Mouse (Mus musculus) splenic B cell, adult 2 months (primary cell): ENCODE results near the gene Pink1.
A peak's percentile ranks its signal among the peaks of the same experiment; 100 is the strongest.

Experiments
- DNase-seq: peaks from one replicate; pipeline ENCODE4 v3.0.0-alpha.2; 2011; ENCODE audit warnings: low read depth, low spot score
- H3K27me3 ChIP-seq: 2 replicates; pipeline ENCODE4 v1.6.1; 2012; ENCODE audit warnings: mild to moderate bottlenecking, low read length, moderate library complexity, mixed read lengths; ENCODE audit not compliant: control insufficient read depth, poor library complexity, insufficient read depth, severe bottlenecking
- H3K36me3 ChIP-seq: 2 replicates; pipeline ENCODE4 v1.6.1; 2012; ENCODE audit warnings: mild to moderate bottlenecking, low read length, moderate library complexity, mixed read lengths; ENCODE audit not compliant: control insufficient read depth, poor library complexity, insufficient read depth, severe bottlenecking

Pink1 gene

GRCm38 (mm10) chr4:138282834-138283233 is 43.3 kb downstream of the Pink1 start:
- no peaks in the 10 kb centered on the region for H3K27me3 ChIP-seq
- H3K36me3 ChIP-seq: no peaks in the 10 kb centered on the region
- DNase-seq: peak; percentile 93

- no peaks in the 10 kb centered on the region for H3K27me3 ChIP-seq
- no peaks in the 10 kb centered on the region for H3K36me3 ChIP-seq
- DNase-seq: no peak
These were observed 47.8 kb downstream of the Pink1 start for GRCm38 (mm10) chr4:138278346-138278745.

DNA sequence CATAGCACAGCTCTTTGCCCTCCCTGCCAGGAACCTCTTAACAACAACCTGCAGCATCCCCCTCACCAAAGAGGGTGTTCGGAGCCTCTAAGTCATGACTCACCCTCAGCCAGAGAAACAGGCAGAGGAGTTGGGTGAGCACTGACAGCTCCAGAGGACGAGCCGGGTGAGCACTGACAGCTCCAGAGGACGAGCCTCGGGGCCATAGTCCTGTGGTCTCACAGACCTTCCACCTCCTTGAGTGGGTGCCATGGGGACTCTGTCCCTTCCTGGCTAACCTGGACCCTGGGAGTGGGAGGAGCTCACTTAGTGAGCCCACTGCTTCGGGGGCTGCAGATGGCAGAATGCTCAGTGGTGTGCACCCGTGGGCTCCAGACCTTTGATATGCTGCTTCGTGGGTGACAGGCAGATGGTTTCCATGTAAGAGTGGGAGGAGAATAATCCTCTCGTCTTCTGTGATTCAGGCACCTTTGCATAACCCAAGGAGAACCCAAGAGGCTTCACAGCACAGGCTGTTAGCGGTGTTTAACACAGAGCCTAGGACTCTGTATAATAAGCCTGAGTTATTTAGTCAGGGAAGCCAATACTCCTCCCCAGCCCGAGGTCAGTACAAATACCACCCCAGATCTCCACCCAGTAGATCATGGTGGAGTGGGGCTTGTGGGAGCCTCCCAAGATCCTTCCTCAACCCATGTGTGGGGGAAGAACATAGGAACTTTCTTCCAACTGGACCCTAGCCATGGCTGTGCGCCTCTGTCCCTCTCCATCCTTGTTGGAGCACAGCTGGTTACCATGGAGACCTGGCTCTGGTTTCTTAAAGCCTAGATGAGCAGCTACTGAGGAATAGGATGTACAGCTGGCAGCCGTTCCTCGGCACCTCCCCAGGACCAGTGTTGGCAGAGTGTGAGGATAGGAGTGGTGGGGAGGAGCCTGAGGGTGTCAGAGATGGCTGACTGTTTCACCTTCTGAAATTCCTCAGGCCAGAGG is 53.8 kb downstream of the Pink1 start:
- no peaks in the 10 kb centered on the region for H3K27me3 ChIP-seq
- no peak for DNase-seq
- no peaks in the 10 kb centered on the region for H3K36me3 ChIP-seq

DNA sequence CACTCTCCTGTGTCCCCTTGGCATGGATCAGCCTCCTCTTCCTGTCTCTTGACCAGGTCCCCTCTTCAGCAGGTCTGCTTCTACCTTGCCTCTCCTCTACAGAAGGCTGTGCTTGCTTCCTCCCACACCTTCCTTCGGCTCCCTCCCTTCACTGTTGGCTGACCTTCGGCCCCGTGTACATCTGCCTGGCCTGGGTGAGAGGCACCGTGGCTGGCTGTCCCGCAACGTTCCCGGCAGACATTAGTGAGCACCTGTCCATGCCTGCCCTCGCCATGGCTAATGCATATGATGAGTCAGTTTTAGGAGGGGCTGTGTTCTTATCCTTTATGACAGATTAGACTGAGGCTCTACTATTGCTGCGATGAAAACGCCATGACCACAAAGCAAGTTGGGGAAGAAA is 58.2 kb downstream of the Pink1 start:
- Histone ChIP-seq H3K27me3 (no peaks in the 10 kb centered on the region), H3K36me3 (no peaks in the 10 kb centered on the region)
- DNase-seq: no peak
